Mouse (Mus musculus) heart, embryonic 11.5 days (tissue): ENCODE data around the gene Ncoa7. TPM values are rescaled to one million over a fixed set of nuclear protein-coding genes. Genes with fewer than 3 reads are reported as not detected.
"Not testable (repeated sequence)": the region's sequence is repeated elsewhere in the genome, so short reads cannot be mapped to it uniquely, and the experiment has no call there.

ENCODE experiments used
- ATAC-seq: fragments of 200-750 bp; cut with Nextera tagmentation; replicated peaks from 2 replicates; pipeline ENCODE4 v1.8.0; 2017; ENCODE audit warnings: moderate library complexity; ENCODE audit not compliant: insufficient number of reproducible peaks, low FRiP score, low TSS enrichment
- H3K27ac ChIP-seq: fragments of 300-500 bp; sonication (generic); 2 replicates; pipeline ENCODE4 v1.5.1; 2014; ENCODE audit warnings: mild to moderate bottlenecking, low read depth, low read length
- H3K27me3 ChIP-seq: fragments of 300-500 bp; sonication (generic); 2 replicates; pipeline ENCODE4 v1.6.1; 2014; ENCODE audit warnings: mild to moderate bottlenecking, low read length, mixed read lengths; ENCODE audit not compliant: control insufficient read depth, insufficient read depth
- H3K36me3 ChIP-seq: fragments of 300-500 bp; sonication (generic); 2 replicates; pipeline ENCODE4 v1.6.1; 2014; ENCODE audit warnings: mild to moderate bottlenecking, low read length, moderate library complexity, mixed read lengths; ENCODE audit not compliant: control insufficient read depth, insufficient read depth
- H3K4me1 ChIP-seq: fragments of 300-500 bp; sonication (generic); 2 replicates; pipeline ENCODE4 v1.6.1; 2014; ENCODE audit warnings: low read length; ENCODE audit not compliant: control insufficient read depth, insufficient read depth
- H3K4me2 ChIP-seq: fragments of 300-500 bp; sonication (generic); 2 replicates; pipeline ENCODE4 v1.6.1; 2014; ENCODE audit warnings: mild to moderate bottlenecking, moderate library complexity
- H3K4me3 ChIP-seq: fragments of 300-500 bp; sonication (generic); 2 replicates; pipeline ENCODE4 v1.5.1; 2014; ENCODE audit warnings: low read depth, low read length
- H3K9ac ChIP-seq: fragments of 300-500 bp; sonication (generic); 2 replicates; pipeline ENCODE4 v1.6.1; 2014; ENCODE audit warnings: mild to moderate bottlenecking, low read depth, low read length, moderate library complexity
- H3K9me3 ChIP-seq: fragments of 300-500 bp; sonication (generic); replicated peaks from 2 replicates; pipeline ENCODE4 v1.6.1; 2016; ENCODE audit warnings: low read length; ENCODE audit not compliant: control insufficient read depth
- WGBS: fragments of 180-500 bp; shearing (Covaris S2); extraction: QIAGEN DNeasy Blood & Tissue Kit; methylation state at CpG from one replicate; pipeline ENCODE4 v1.1.7; 2014; ENCODE audit not compliant: insufficient replicate concordance; 5-methylcytosine and 5-hydroxymethylcytosine counted together
- polyA plus RNA-seq: library from polyadenylated mRNA; unstranded; fragments of >200 nt; fragmentation: Nextera tagmentation; extraction: Ambion mirVana; gene quantifications from 2 replicates; pipeline ENCODE4 v1.2.1, GENCODE M21; 2014

Ncoa7 gene
- polyA plus RNA-seq, 1 experiment from 2014 or later = 10.1 TPM

DNA sequence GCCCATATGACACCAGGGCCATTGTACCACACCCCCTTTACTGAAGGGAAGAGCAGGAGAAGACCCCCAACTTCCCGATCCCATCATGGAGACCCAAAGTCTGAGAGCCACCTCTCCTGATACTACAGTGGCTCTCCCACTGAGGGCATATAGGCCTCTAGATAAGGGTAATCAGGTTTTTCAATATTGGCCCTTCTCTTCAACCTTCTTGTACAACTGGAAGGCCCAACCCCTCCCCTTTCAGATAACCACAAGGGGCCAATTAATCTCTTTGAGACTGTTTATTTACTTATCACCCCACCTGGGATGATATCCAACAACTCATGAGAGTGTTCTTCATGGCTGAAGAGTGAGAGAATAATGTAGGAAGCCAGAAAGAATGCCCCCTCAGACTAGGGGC lies 170.4 kb downstream of the Ncoa7 start:
- no peaks in the 10 kb centered on the region for H3K27me3 ChIP-seq
- H3K4me2 ChIP-seq = no peak overlapping the region
- WGBS = 89% methylated on average over 1 of the region's 1 CpGs
- no peak overlapping the region for H3K27ac ChIP-seq
- H3K9me3 ChIP-seq = no peaks in the 10 kb centered on the region
- no peak for ATAC-seq
- H3K4me1 ChIP-seq = no peaks in the 10 kb centered on the region
- H3K4me3 ChIP-seq = no peak overlapping the region
- no peak overlapping the region for H3K9ac ChIP-seq
- H3K36me3 ChIP-seq = no peaks in the 10 kb centered on the region

DNA sequence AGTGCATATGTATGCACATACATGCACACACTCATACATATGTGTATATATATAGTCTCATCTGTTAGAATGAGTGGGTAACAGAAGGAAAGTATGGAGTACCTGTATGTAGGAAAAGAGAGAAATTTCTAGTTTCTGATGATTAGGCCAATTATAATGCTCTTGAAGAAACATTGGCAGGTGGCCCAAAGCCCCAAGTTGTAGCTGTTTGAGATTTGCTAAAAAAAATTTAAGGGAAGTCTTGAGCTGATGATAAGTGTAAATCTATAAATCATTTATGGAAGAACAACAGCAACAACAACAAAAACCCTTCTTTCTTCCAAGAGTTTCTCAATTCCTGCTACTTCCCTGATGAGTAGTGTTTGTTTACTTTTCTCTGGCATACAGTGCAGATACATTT lies 173.1 kb downstream of the Ncoa7 start:
- Histone ChIP-seq H3K4me1 (no peaks in the 10 kb centered on the region; the same call in 1 of the 2 replicates), H3K27me3 (no peaks in the 10 kb centered on the region), H3K36me3 (no peaks in the 10 kb centered on the region), H3K9ac (no peak overlapping the region), H3K4me2 (no peak overlapping the region), H3K9me3 (no peaks in the 10 kb centered on the region), H3K4me3 (no peak overlapping the region), H3K27ac (no peak overlapping the region)
- no peak for ATAC-seq

DNA sequence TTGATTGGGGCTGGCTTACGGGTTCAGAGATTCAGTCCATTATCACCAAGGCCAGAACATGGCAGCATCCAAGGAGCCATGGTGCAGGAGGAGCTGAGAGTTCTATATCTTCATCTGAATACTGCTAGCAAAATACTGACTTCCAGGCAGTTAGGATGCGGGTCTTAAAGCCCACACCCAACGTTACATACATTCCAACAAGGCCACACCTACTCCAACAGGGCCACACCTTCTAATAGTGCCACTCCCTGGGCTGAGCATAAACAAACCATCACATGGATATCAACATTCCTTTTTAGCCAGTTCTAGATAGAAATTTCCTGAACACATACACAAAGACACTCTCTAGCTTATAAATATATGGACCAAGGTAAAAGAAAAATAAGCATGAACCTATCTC lies 173.6 kb downstream of the Ncoa7 start, which contains the start of gene Hint3:
Hint3 (minus strand) TSS at position 120 of the 400 bp plus-strand sequence.
- Histone ChIP-seq H3K4me2 (no peak within 1 kb of the TSS), H3K27me3 (no peaks in the 10 kb centered on the region), H3K9ac (no peak within 1 kb of the TSS), H3K4me1 (no peaks in the 10 kb centered on the region; the same call in 1 of the 2 replicates), H3K27ac (no peak within 1 kb of the TSS), H3K36me3 (no peaks in the 10 kb centered on the region), H3K9me3 (no peaks in the 10 kb centered on the region), H3K4me3 (no peak within 1 kb of the TSS)
- WGBS = 81% methylated on average over 3 of the region's 3 CpGs
- ATAC-seq = no peak

DNA sequence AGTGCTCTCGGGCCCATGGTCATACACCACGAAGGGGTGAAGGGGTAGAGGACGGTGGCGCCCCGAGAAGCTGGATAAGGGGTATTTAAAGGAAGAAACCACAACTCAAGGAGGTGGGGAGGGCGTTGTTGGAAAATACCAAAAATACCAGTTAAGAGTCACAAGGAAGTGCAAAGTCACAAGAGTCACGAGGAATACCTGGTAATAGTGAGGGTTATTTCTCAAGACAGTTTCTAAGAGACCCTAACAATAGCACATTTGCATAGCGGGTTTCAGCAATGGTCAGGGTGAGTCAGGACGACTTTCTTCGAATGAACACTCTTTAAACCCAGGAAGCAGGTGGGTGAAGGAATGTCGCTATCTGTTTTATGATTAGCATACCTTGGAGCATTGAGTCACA lies 174.7 kb downstream of the Ncoa7 start:
- H3K9me3 ChIP-seq, ATAC-seq, H3K4me1 ChIP-seq, H3K27me3 ChIP-seq, H3K4me3 ChIP-seq, H3K4me2 ChIP-seq, H3K36me3 ChIP-seq, H3K9ac ChIP-seq, H3K27ac ChIP-seq: not testable (repeated sequence)
- 91% methylated on average over 11 of the region's 11 CpGs for WGBS

DNA sequence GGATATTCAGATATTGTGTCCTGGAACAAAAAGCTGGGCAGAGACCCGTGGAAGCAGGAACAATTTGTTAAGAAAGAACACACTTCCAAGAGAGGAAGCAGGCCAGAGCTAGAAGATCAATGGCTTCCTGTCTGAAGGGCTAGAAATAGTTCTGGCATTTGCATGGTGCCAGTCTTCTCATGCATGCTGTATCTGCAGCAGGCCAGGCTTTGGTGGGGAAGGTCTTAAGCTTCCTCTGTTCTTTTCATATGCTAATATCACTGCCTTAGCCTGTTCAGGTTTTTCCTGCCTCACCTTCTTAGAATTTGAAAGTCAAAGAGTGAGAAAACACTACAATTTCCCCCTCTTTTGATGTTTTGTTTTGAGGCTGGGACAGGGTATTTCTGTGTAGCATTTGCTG lies 175.6 kb downstream of the Ncoa7 start:
- Histone ChIP-seq H3K9me3 (no peaks in the 10 kb centered on the region), H3K9ac (no peak overlapping the region), H3K4me2 (no peak overlapping the region), H3K27ac (no peak overlapping the region), H3K27me3 (no peaks in the 10 kb centered on the region), H3K36me3 (no peaks in the 10 kb centered on the region), H3K4me3 (no peak overlapping the region), H3K4me1 (no peaks in the 10 kb centered on the region; the same call in 1 of the 2 replicates)
- WGBS = 24% methylated on average over 1 of the region's 1 CpGs
- ATAC-seq = no peak

DNA sequence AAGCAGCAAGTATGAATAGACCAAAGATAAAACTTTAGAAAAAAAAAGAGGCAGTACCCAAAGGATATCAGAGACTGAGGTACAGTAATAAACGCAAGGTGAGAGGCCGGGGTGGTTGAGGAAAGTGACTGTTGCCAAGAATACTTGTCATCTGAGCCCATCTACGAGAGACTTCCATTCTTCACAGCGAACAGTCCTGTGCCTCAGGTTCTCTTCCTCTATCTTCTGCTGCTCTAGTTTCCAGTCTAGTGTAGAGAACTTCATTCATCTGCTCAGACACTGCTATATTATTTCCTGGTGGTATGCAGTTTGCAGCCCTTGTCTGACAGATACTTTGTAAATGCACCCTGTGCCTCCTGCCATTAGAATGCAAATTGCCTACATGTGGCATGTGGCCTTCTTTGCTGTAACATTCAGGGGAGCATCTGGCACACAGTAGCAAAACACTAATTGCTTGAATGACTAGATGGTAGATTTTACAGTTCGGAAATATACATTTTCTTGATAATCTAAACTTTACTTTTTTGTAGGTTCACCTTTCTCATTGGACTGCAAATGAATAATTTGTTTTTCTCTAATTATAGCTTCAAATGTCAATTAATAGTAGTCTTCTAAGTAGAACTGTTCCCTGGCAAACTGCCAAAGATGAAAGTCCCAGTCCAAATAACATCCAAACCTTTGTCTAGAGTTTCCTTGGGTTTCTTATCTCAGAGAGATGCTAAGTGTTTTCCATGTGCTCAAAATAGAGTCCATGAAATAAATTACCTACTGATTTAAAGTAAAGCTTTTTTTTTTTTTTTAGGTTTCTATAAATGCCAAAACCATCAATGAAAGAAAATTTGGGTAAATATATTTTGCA lies 178.7 kb downstream of the Ncoa7 start:
- 55% methylated on average over 5 of the region's 5 CpGs for WGBS
- ATAC-seq = no peak
- Histone ChIP-seq H3K27ac (no peak overlapping the region), H3K9me3 (no peaks in the 10 kb centered on the region), H3K9ac (no peak overlapping the region), H3K36me3 (no peaks in the 10 kb centered on the region), H3K4me1 (no peaks in the 10 kb centered on the region; the same call in 1 of the 2 replicates), H3K27me3 (no peaks in the 10 kb centered on the region), H3K4me2 (no peak overlapping the region), H3K4me3 (no peak overlapping the region)

DNA sequence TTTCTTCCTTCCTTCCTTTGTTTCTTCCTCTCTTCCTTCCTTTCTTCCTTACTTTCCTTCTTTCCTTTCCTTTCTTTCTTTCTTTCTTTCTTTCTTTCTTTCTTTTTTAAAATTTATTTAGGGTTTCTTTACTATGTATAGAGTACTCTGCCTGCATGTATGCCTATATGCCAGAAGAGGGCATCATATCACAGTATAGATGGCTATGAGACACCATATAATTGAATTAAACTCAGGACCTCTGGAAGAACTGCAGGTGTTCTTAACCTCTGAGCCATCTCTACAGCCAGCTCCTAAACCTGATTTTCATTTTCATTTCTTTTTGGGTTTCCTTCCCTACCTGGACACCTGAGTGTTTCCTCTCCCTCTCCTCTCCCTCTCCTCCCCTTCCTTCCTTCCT lies 180.2 kb downstream of the Ncoa7 start:
- Histone ChIP-seq H3K9me3 (no peaks in the 10 kb centered on the region), H3K36me3 (no peaks in the 10 kb centered on the region), H3K27me3 (no peaks in the 10 kb centered on the region), H3K4me1 (no peaks in the 10 kb centered on the region; the same call in 1 of the 2 replicates), H3K4me3 (no peak overlapping the region), H3K27ac (no peak overlapping the region), H3K9ac (no peak overlapping the region), H3K4me2 (no peak overlapping the region)
- no peak for ATAC-seq

DNA sequence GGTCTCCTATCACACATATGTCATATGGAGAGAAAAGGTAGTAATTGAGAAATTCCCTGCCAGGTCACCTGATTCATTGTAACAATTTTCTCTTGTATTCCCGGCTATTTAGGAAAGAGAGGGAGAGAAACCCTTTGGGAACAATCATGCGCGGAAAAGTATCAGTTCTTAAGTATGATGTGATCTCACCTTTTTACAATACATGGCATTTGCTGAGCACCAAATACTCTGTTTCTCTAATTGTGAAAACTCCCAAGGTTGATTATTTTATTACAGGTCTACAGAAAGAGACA lies 184.3 kb downstream of the Ncoa7 start:
- Histone ChIP-seq H3K4me1 (no peaks in the 10 kb centered on the region), H3K9ac (peak overlapping the region; percentile 76), H3K27ac (no peak overlapping the region), H3K36me3 (no peaks in the 10 kb centered on the region), H3K9me3 (no peaks in the 10 kb centered on the region), H3K4me2 (peak overlapping the region; percentile 85), H3K4me3 (peak overlapping the region; percentile 60), H3K27me3 (no peaks in the 10 kb centered on the region)
- 51% methylated on average over 3 of the region's 3 CpGs for WGBS
- no peak for ATAC-seq
